Mouse (Mus musculus) layer of hippocampus, adult 2 months (tissue): ENCODE measurements around the gene 3300002I08Rik. TPM values are rescaled to one million over a fixed set of nuclear protein-coding genes. Genes with fewer than 3 reads are reported as not detected.
A peak's percentile ranks its signal among the peaks of the same experiment; 100 is the strongest.
"Not testable (repeated sequence)": the region's sequence is repeated elsewhere in the genome, so short reads cannot be mapped to it uniquely, and the experiment has no call there.

Experiments used
- DNase-seq, 2 experiments: peaks; one replicate each; pipeline ENCODE4 v3.0.0; 2022; ENCODE audit warnings: low spot score in 2 of 2
- H3K27ac ChIP-seq: fragments of 200-600 bp; 2 replicates; pipeline ENCODE4 v1.8.1; 2022
- H3K4me3 ChIP-seq: fragments of 200-600 bp; 2 replicates; pipeline ENCODE4 v1.8.1; 2022; ENCODE audit warnings: mild to moderate bottlenecking
- CTCF ChIP-seq: fragments of 200-600 bp; conservative IDR thresholded peaks from 2 replicates; pipeline ENCODE4 v1.8.1; 2022; ENCODE audit warnings: antibody characterized with exemption, mild to moderate bottlenecking, moderate library complexity
- long read RNA-seq, 2 experiments: library from polyadenylated mRNA; stranded (forward); transcript quantifications; one replicate each; pipeline ENCODE4 v2.0.0; 2021; ENCODE audit warnings: borderline mapping rate in 2 of 2
- total RNA-seq, 2 experiments: library from RNA; stranded (reverse); gene quantifications; 2 replicates each; pipeline ENCODE4 v1.2.3; 2021

3300002I08Rik gene
- total RNA-seq, result 1 to 10 TPM; 8.9 to 9.5 TPM
- long read RNA-seq, experiment 1, partial matches to known transcripts, result 0 of 8 reads
- long read RNA-seq, experiment 1, other reads (novel, unspliced or antisense), result 8 of 8 reads
- long read RNA-seq, experiment 2, partial matches to known transcripts, result 0 of 7 reads
- long read RNA-seq, experiment 2, other reads (novel, unspliced or antisense), result 7 of 7 reads

- Histone ChIP-seq H3K4me3 (peak within 1 kb of the TSS; percentile 71), H3K27ac (peak within 1 kb of the TSS; percentile 85)
- peak; percentile 80 to 89 for DNase-seq
These were observed at the start of gene 3300002I08Rik for GRCm38 (mm10) chr2:150362113-150362877. 3300002I08Rik (minus strand) TSS chr2:150362765.

GRCm38 (mm10) chr2:150412146-150412545 is 49.6 kb upstream of the 3300002I08Rik start:
- H3K4me3 ChIP-seq, DNase-seq, H3K27ac ChIP-seq: not testable (repeated sequence)

GRCm38 (mm10) chr2:150390198-150390597 is 27.6 kb upstream of the 3300002I08Rik start:
- no peak for TF ChIP-seq CTCF
- no peak overlapping the region for H3K27ac ChIP-seq
- DNase-seq, result no peak
- H3K4me3 ChIP-seq, result no peak overlapping the region

GRCm38 (mm10) chr2:150385553-150386106 is 23.1 kb upstream of the 3300002I08Rik start:
- DNase-seq, H3K27ac ChIP-seq: not testable (repeated sequence)
- H3K4me3 ChIP-seq, result peak overlapping the region; percentile 32; the same call in 1 of the 2 replicates

- TF ChIP-seq CTCF, result no peak
- peak overlapping the region; percentile 71 for H3K4me3 ChIP-seq
- no peak for DNase-seq
- peak overlapping the region; percentile 85 for H3K27ac ChIP-seq
These were observed 289 bp upstream of the 3300002I08Rik start for GRCm38 (mm10) chr2:150362878-150363229.

GRCm38 (mm10) chr2:150357136-150357535 is 5.4 kb downstream of the 3300002I08Rik start:
- DNase-seq, H3K4me3 ChIP-seq, H3K27ac ChIP-seq: not testable (repeated sequence)

GRCm38 (mm10) chr2:150323402-150323801 is 39.2 kb downstream of the 3300002I08Rik start, which contains the start of gene Gm10130:
Gm10130 (plus strand) TSS chr2:150323702.
- Histone ChIP-seq H3K27ac (no peak within 1 kb of the TSS), H3K4me3 (no peak within 1 kb of the TSS)
- no peak for TF ChIP-seq CTCF
- DNase-seq, result no peak

- Histone ChIP-seq H3K27ac (no peak overlapping the region), H3K4me3 (no peak overlapping the region)
- no peak for DNase-seq
- TF ChIP-seq CTCF, result no peak
These were observed 43.6 kb downstream of the 3300002I08Rik start for GRCm38 (mm10) chr2:150318973-150319372.

- H3K4me3 ChIP-seq, result no peak overlapping the region
- no peak for TF ChIP-seq CTCF
- no peak overlapping the region for H3K27ac ChIP-seq
- DNase-seq, result no peak
These were observed 46.4 kb downstream of the 3300002I08Rik start for GRCm38 (mm10) chr2:150316140-150316539.

- H3K4me3 ChIP-seq, result peak overlapping the region; percentile 66
- H3K27ac ChIP-seq, result peak overlapping the region; percentile 47
- DNase-seq, result peak; percentile 85 to 91
These were observed 51.3 kb downstream of the 3300002I08Rik start for GRCm38 (mm10) chr2:150310952-150311884.

GRCm38 (mm10) chr2:150307183-150307773 is 55.3 kb downstream of the 3300002I08Rik start:
- TF ChIP-seq CTCF, result no peak
- DNase-seq, result no peak
- no peak overlapping the region for H3K4me3 ChIP-seq
- H3K27ac ChIP-seq, result no peak overlapping the region

- no peak for TF ChIP-seq CTCF
- Histone ChIP-seq H3K4me3 (no peak overlapping the region), H3K27ac (no peak overlapping the region)
- no peak for DNase-seq
These were observed 63.5 kb downstream of the 3300002I08Rik start for GRCm38 (mm10) chr2:150299096-150299495.
